Mouse (Mus musculus): ENCODE results near the gene Dnaja3. TPM values are rescaled to one million over a fixed set of nuclear protein-coding genes. Genes with fewer than 3 reads are reported as not detected.

Dnaja3 gene
- polyA plus RNA-seq, 1 experiment = not detected

DNA sequence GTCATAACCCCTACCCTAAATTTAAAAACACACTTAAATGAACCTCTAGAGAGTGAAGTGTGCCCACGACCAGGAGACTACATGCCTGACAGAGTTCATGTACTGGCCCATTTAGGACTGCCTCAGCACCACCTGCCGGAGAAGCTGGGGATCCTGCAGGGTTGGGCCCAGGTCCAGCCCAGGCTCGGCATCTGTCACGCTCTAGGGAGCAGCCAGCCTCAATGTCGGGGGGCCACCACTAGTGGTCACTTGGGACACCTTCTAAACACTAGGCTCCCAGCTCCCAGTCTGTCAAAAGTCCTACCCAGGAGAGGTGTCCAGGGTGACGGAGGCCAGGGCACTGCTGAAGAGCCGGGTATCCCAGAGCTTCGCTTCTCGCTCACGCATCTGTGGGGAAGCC lies 14.9 kb downstream of the Dnaja3 start:
- WGBS = 79% methylated on average over 10 of the region's 10 CpGs
- Histone ChIP-seq H3K4me1 (ENCODE audit: control insufficient read depth, insufficient read depth, low read length) (peaks cover 32% of the 10 kb centered on the region), H3K27ac (ENCODE audit: insufficient read depth, low read depth, low read length) (no peak overlapping the region), H3K4me3 (ENCODE audit: insufficient read depth, low read depth, low read length) (no peak overlapping the region)
- TF ChIP-seq POLR2A (IDR thresholded peaks at IDR 0.05; ENCODE audit: insufficient read depth, low read depth, low read length) (no peak), CTCF (IDR thresholded peaks at IDR 0.05; ENCODE audit: insufficient read depth, low read depth, low read length) (no peak)

DNA sequence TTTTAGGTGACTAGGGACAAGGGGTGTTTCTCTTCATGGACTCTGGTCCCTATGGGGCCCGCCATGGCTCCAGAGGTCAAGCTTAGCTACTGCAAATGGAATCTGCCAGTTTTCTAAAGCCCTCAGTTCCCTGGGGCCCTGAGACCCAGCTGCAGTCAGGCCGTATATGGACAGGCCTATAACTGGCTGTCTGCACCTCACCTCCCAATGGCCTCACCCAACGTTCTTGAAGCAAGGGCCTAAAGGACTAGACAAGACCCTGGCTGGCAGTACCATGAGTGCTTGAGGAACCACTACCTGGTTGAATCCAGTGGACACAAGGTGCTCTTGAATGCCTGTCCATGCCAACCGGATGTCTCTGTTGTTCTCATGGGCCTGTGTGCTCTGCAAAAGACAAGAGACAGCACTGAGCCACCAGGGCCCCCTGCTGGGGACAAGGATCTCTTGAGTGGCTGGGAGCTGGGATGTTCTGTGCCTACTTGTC lies 15.5 kb downstream of the Dnaja3 start:
- no peak overlapping the region for H3K4me3 ChIP-seq (ENCODE audit: insufficient read depth, low read depth, low read length)
- no peak for TF ChIP-seq POLR2A (IDR thresholded peaks at IDR 0.05; ENCODE audit: insufficient read depth, low read depth, low read length)
- TF ChIP-seq CTCF (IDR thresholded peaks at IDR 0.05; ENCODE audit: insufficient read depth, low read depth, low read length) = no peak
- no peak overlapping the region for H3K27ac ChIP-seq (ENCODE audit: insufficient read depth, low read depth, low read length)
- WGBS = 79% methylated on average over 4 of the region's 4 CpGs
- peaks cover 32% of the 10 kb centered on the region for H3K4me1 ChIP-seq (ENCODE audit: control insufficient read depth, insufficient read depth, low read length)

DNA sequence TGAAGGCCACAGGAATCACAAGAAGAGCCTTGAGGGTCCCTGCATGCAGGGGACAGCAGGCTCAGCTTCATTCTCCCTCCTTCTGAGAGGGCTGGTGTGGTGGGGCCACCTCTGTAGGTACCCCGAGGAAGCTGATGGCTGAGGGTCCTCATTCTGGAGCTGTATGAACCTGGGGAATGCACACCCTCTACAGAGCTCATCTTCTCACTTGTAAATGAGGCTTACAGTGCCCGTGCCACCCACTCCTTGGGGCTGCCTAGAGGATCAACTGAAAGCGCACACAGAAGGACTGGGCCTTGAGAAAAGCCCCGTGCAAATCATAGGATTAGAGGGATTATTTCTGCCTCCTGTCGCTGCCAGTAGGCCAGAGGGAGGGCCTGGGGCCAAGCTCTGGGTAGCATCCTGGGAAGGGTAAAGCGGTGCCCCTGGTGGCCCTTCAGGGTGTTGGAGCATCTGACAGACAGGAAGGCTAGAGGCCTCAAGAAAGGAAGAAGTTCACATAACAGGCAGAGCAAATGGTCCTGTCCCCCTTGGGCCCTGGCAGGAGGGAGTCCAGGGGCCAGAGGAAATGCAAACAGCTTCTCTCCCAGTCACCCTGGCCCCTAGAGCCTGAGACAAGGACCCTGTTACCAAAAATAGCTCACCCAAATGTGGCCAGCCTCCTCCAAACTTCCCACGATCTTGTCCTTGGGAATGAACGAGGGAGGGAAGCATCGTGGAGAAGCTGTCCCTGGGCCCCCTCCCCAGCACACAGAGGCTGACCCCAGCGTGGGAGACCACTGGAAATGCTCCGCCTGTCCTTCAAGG lies 16.2 kb downstream of the Dnaja3 start:
- Histone ChIP-seq H3K4me3 (ENCODE audit: insufficient read depth, low read depth, low read length) (no peak overlapping the region), H3K27ac (ENCODE audit: insufficient read depth, low read depth, low read length) (no peak overlapping the region), H3K4me1 (ENCODE audit: control insufficient read depth, insufficient read depth, low read length) (peaks cover 32% of the 10 kb centered on the region)
- TF ChIP-seq CTCF (IDR thresholded peaks at IDR 0.05; ENCODE audit: insufficient read depth, low read depth, low read length) = no peak
- TF ChIP-seq POLR2A (IDR thresholded peaks at IDR 0.05; ENCODE audit: insufficient read depth, low read depth, low read length) = no peak
- WGBS = 44% methylated on average over 11 of the region's 11 CpGs

DNA sequence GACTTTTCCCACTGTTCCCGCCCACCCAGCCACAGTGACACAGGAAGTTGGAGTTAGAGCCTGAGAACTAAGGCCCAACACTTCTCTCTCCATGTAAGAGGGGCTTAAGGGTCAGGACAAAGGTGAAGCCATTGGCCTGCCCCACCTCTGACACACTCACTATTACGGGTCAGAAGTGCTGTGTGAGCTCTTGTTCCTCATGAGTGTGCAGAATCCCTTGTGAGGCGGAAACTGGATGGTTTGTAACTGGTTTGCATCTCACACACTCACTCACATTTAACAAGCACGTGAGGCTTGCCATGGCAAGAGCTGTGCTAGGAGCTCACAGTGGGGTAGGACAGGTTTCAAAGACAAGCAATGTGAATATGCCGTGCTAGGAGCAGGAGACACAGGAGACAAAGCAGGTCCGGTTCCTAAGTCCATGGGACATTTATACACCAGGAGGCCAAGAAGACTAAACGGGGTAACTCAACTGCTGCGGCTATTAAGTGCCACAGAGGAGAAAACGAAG lies 16.8 kb downstream of the Dnaja3 start:
- 79% methylated on average over 9 of the region's 9 CpGs for WGBS

DNA sequence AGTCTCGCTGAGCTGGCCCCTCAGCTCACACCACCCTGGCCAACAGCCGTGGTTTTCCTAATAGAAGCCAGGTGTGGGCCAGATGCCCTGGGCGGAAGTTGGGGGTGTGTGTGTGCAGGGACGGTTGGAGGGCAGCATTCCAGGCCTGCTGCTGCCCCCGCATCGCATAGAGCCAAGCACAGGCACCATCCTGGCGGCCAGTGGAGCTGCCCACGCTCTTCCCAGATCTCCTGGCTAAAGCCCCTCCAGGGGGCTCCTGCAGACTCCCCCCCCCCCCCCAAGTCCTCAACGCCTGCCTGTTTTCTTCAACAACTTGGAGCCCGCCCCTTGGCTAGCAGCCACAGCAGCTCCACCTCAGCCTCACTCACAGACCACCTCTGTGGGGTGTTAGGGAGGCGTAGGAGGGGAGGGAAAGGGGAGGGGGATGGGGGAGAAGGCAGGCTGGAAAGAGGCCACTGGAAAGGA lies 19.0 kb downstream of the Dnaja3 start:
- no peak overlapping the region for H3K4me3 ChIP-seq (ENCODE audit: insufficient read depth, low read depth, low read length)
- no peak for TF ChIP-seq POLR2A (IDR thresholded peaks at IDR 0.05; ENCODE audit: insufficient read depth, low read depth, low read length)
- H3K27ac ChIP-seq (ENCODE audit: insufficient read depth, low read depth, low read length) = no peak overlapping the region
- 29% methylated on average over 11 of the region's 11 CpGs for WGBS
- peaks cover 24% of the 10 kb centered on the region for H3K4me1 ChIP-seq (ENCODE audit: control insufficient read depth, insufficient read depth, low read length)

More for the DNA sequence above, 16.8 kb downstream of the Dnaja3 start:
- TF ChIP-seq POLR2A (IDR thresholded peaks at IDR 0.05; ENCODE audit: insufficient read depth, low read depth, low read length) = no peak
- no peak for TF ChIP-seq CTCF (IDR thresholded peaks at IDR 0.05; ENCODE audit: insufficient read depth, low read depth, low read length)
- H3K27ac ChIP-seq (ENCODE audit: insufficient read depth, low read depth, low read length) = no peak overlapping the region
- no peak overlapping the region for H3K4me3 ChIP-seq (ENCODE audit: insufficient read depth, low read depth, low read length)
- H3K4me1 ChIP-seq (ENCODE audit: control insufficient read depth, insufficient read depth, low read length) = peaks cover 29% of the 10 kb centered on the region

DNA sequence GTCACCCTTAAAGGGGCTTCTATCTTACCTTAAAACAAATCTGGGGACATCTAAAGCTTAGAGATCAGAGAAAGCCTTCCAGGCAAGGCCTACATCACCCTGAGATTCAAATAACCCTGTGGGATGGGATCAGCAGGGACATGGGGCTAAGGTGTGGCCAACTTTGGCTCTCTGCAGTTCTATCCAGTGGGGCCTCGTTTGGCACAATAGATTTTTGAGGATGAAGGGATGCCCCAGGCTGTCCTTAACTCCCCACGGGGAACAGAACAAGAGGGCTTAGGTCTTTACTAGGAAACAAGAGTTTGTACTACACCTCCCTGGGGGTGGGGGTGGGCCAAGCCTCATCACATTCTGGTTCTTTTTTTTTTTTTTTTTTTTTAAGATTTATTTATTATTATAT lies 19.5 kb downstream of the Dnaja3 start:
- H3K27ac ChIP-seq (ENCODE audit: insufficient read depth, low read depth, low read length) = no peak overlapping the region
- H3K4me1 ChIP-seq (ENCODE audit: control insufficient read depth, insufficient read depth, low read length) = peaks cover 24% of the 10 kb centered on the region
- 36% methylated on average over 2 of the region's 2 CpGs for WGBS
- H3K4me3 ChIP-seq (ENCODE audit: insufficient read depth, low read depth, low read length) = no peak overlapping the region
- TF ChIP-seq CTCF (IDR thresholded peaks at IDR 0.05; ENCODE audit: insufficient read depth, low read depth, low read length) = no peak
- no peak for TF ChIP-seq POLR2A (IDR thresholded peaks at IDR 0.05; ENCODE audit: insufficient read depth, low read depth, low read length)

DNA sequence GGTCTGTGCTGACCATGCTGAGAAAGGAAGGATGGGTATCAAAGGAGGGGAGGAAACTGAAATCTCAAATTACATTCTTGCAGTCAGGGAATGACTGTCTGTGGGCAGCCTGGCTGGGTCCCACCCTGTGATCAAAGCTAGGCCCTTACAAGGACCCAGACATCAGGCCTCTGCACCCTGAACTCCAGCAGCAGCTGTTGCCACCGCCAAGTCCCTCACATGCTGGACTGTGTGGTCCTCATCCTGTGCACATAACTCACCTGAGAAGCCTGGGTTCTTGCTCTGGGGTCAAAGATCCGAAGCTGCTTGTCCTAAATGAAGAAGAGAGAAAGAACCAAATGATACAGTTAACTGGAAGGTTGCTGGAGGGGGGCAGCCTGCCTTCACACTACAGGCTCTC lies 21.8 kb downstream of the Dnaja3 start:
- H3K4me1 ChIP-seq (ENCODE audit: control insufficient read depth, insufficient read depth, low read length) = peaks cover 10% of the 10 kb centered on the region
- WGBS = 85% methylated on average over 2 of the region's 2 CpGs
- H3K4me3 ChIP-seq (ENCODE audit: insufficient read depth, low read depth, low read length) = no peak overlapping the region
- H3K27ac ChIP-seq (ENCODE audit: insufficient read depth, low read depth, low read length) = no peak overlapping the region
- TF ChIP-seq CTCF (IDR thresholded peaks at IDR 0.05; ENCODE audit: insufficient read depth, low read depth, low read length) (no peak), POLR2A (IDR thresholded peaks at IDR 0.05; ENCODE audit: insufficient read depth, low read depth, low read length) (no peak)

DNA sequence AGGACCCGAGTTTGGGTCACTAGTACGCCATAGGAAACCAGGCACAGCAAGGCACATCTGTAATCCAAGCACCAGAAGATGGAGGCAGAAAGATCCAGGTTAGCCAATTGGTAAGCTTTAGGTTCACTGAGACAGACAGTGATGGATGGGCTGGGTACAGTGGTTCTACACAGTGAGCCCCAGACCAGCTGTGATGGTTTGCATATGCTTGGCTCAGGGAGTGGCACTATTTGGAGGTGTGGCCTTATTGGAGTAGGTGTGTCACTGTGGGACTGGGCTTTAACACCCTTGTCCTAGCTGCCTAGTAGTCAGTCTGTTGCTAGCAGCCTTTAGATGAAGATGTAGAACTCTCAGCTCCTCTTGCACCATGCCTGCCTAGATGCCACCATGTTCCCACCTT lies 24.0 kb downstream of the Dnaja3 start:
- Histone ChIP-seq H3K27ac (ENCODE audit: insufficient read depth, low read depth, low read length) (no peak overlapping the region), H3K4me1 (ENCODE audit: control insufficient read depth, insufficient read depth, low read length) (peaks cover 6% of the 10 kb centered on the region), H3K4me3 (ENCODE audit: insufficient read depth, low read depth, low read length) (no peak overlapping the region)
- WGBS = 91% methylated on average over 2 of the region's 2 CpGs
- TF ChIP-seq CTCF (IDR thresholded peaks at IDR 0.05; ENCODE audit: insufficient read depth, low read depth, low read length) (no peak), POLR2A (IDR thresholded peaks at IDR 0.05; ENCODE audit: insufficient read depth, low read depth, low read length) (no peak)

DNA sequence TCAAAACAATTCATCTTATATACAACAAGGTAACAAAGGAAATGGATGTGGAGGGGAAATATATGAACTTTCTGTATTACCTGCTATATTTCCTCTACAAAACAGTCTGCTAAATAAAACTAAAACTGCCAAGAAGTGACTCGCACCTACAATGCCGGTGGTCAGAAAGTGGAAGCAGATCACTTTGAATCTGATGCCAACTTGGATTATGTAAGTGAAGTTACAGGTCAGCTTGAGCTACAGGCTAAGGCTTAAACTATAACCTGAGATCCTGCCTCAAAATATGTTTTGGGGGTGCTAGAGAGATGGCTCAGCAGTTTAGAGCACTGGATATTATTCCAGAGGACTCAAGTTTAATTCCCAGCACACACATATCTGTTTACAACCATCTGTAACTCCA lies 25.9 kb downstream of the Dnaja3 start:
- WGBS = 96% methylated on average over 2 of the region's 2 CpGs
- no peaks in the 10 kb centered on the region for H3K4me1 ChIP-seq (ENCODE audit: control insufficient read depth, insufficient read depth, low read length)
- H3K4me3 ChIP-seq (ENCODE audit: insufficient read depth, low read depth, low read length) = no peak overlapping the region
- no peak overlapping the region for H3K27ac ChIP-seq (ENCODE audit: insufficient read depth, low read depth, low read length)
- no peak for TF ChIP-seq POLR2A (IDR thresholded peaks at IDR 0.05; ENCODE audit: insufficient read depth, low read depth, low read length)

Measured in olfactory bulb, adult 2 months (tissue).